Mouse (Mus musculus) bone marrow, adult 2 months (tissue): ENCODE measurements around the gene Epha4. TPM values are rescaled to one million over a fixed set of nuclear protein-coding genes. Genes with fewer than 3 reads are reported as not detected.

Experiments
- H3K27ac ChIP-seq: fragments of 200-500 bp; 2 replicates; pipeline ENCODE4 v1.5.1; 2012; ENCODE audit warnings: low read depth, mild to moderate bottlenecking, control low read depth, inconsistent platforms, low read length; ENCODE audit not compliant: control insufficient read depth, poor library complexity, insufficient read depth
- H3K4me1 ChIP-seq: fragments of 200-500 bp; 2 replicates; pipeline ENCODE4 v1.6.1; 2011; ENCODE audit warnings: low read length; ENCODE audit not compliant: control insufficient read depth, insufficient read depth
- H3K4me3 ChIP-seq: fragments of 200-500 bp; replicated peaks from 2 replicates; pipeline ENCODE3; 2011; ENCODE audit warnings: mild to moderate bottlenecking, low read depth, low read length, control low read depth; ENCODE audit not compliant: control insufficient read depth
- CTCF ChIP-seq: fragments of 200-500 bp; IDR thresholded peaks from 2 replicates; pipeline ENCODE4 v1.5.1; 2011; ENCODE audit warnings: low read length, control low read depth; ENCODE audit not compliant: control insufficient read depth, insufficient read depth
- POLR2A ChIP-seq: fragments of 200-500 bp; IDR thresholded peaks from 2 replicates; pipeline ENCODE4 v1.6.1; 2011; ENCODE audit warnings: low read depth, mild to moderate bottlenecking, control low read depth, low read length, borderline replicate concordance; ENCODE audit not compliant: control insufficient read depth
- WGBS: fragments of 180-500 bp; shearing (Covaris S2); methylation state at CpG from one replicate; pipeline ENCODE4 v1.1.7; 2018; 5-methylcytosine and 5-hydroxymethylcytosine counted together
- polyA plus RNA-seq: library from polyadenylated mRNA; stranded (reverse); fragments of >200 nt; gene quantifications from 2 replicates; pipeline ENCODE4 v1.2.4, GENCODE M21; 2011; ENCODE audit warnings: low replicate concordance; ENCODE audit not compliant: missing spikeins, insufficient read depth, insufficient read length

Epha4 gene
- polyA plus RNA-seq, 1 experiment: 0.80 TPM

DNA sequence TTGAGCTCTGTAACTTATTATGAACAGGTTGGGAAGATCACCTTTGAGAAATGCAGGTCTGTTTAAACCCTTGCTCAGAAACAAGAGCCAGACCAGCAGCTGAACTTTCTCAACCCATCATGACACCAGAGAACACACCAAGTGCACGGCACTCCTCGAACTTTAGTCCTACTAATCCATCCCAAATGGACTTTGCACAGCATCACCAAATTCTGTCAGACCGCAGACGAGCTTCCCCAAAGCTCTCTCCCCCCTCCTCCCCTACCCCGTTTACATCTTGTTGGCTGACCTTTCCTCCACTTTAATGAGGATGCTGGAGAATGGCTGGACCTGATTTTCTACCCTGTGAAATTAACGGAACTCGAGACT lies 19.1 kb downstream of the Epha4 start:
- no peak overlapping the region for H3K4me3 ChIP-seq
- no peak for TF ChIP-seq CTCF
- TF ChIP-seq POLR2A: no peak
- WGBS: 78% methylated on average over 7 of the region's 7 CpGs
- no peaks in the 10 kb centered on the region for H3K4me1 ChIP-seq
- H3K27ac ChIP-seq: no peak overlapping the region

GRCm38 (mm10) chr1:77495030-77495789 lies 19.7 kb downstream of the Epha4 start:
- TF ChIP-seq CTCF: no peak
- TF ChIP-seq POLR2A: no peak
- Histone ChIP-seq H3K4me3 (no peak overlapping the region), H3K4me1 (no peaks in the 10 kb centered on the region), H3K27ac (no peak overlapping the region)
- 83% methylated on average over 10 of the region's 10 CpGs for WGBS

GRCm38 (mm10) chr1:77493841-77494635 lies 20.9 kb downstream of the Epha4 start:
- TF ChIP-seq POLR2A (no peak), CTCF (no peak)
- H3K4me1 ChIP-seq: no peaks in the 10 kb centered on the region
- no peak overlapping the region for H3K27ac ChIP-seq
- H3K4me3 ChIP-seq: no peak overlapping the region
- 80% methylated on average over 10 of the region's 10 CpGs for WGBS

- H3K4me1 ChIP-seq: no peaks in the 10 kb centered on the region
- 79% methylated on average over 6 of the region's 6 CpGs for WGBS
- no peak overlapping the region for H3K27ac ChIP-seq
- no peak for TF ChIP-seq CTCF
- no peak for TF ChIP-seq POLR2A
- no peak overlapping the region for H3K4me3 ChIP-seq
Observed at GRCm38 (mm10) chr1:77490166-77490565, 24.7 kb downstream of the Epha4 start.

GRCm38 (mm10) chr1:77489387-77489786 lies 25.5 kb downstream of the Epha4 start:
- 64% methylated on average over 7 of the region's 7 CpGs for WGBS
- H3K27ac ChIP-seq: no peak overlapping the region
- H3K4me3 ChIP-seq: no peak overlapping the region
- TF ChIP-seq POLR2A: no peak
- no peak for TF ChIP-seq CTCF
- no peaks in the 10 kb centered on the region for H3K4me1 ChIP-seq

GRCm38 (mm10) chr1:77487856-77488462 lies 26.9 kb downstream of the Epha4 start:
- Histone ChIP-seq H3K4me3 (no peak overlapping the region), H3K27ac (no peak overlapping the region), H3K4me1 (no peaks in the 10 kb centered on the region)
- WGBS: 53% methylated on average over 13 of the region's 13 CpGs
- TF ChIP-seq POLR2A (no peak), CTCF (no peak)

GRCm38 (mm10) chr1:77484766-77485596 lies 29.9 kb downstream of the Epha4 start:
- WGBS: 58% methylated on average over 6 of the region's 6 CpGs
- no peaks in the 10 kb centered on the region for H3K4me1 ChIP-seq
- no peak overlapping the region for H3K4me3 ChIP-seq
- TF ChIP-seq POLR2A (no peak), CTCF (no peak)
- H3K27ac ChIP-seq: no peak overlapping the region

- Histone ChIP-seq H3K4me3 (no peak overlapping the region), H3K4me1 (no peaks in the 10 kb centered on the region), H3K27ac (no peak overlapping the region)
- TF ChIP-seq POLR2A (no peak), CTCF (no peak)
- 73% methylated on average over 3 of the region's 3 CpGs for WGBS
Observed at GRCm38 (mm10) chr1:77475808-77476413, 39.0 kb downstream of the Epha4 start.
